In the genomic region with DNA sequence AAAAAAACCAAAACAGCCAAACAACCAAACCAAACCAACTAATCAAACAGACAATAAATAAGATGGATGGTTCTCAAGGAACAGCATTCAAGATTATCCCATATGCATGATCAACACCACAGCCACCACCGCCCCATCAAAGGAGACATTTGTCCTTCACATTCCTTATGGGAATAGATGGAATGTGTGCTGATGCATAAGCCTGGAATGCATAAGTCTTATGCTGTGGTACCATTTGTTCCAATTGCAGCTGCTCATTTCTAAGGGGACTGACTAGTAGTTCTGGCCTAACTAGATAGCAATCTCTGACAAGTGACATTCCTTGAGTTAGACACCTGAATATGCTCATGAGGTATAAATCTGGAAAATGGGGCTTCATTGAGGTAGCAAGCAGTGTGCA, we compare ENCODE assay signal across 24 mouse cellular contexts.
"Had no signal": no experiment of that assay in that cellular context is flagged by ENCODE, and none has a peak within 500 bp of the region (broad histone marks: within the 10 kb centered on the region; RNA-seq: fewer than 3 reads in every experiment).

No protein-coding gene starts in this region.

- H3K27me3 ChIP-seq: heart, embryonic 12.5 days; hindbrain, embryonic 12.5 days; intestine, embryonic 15.5 days; limb, embryonic 12.5 days; liver, embryonic 13.5 days; liver, embryonic 15.5 days had no signal

- H3K36me3 ChIP-seq: heart, embryonic 10.5 days; heart, embryonic 12.5 days; hindbrain, embryonic 10.5 days; hindbrain, embryonic 12.5 days; intestine, embryonic 15.5 days; limb, embryonic 10.5 days; limb, embryonic 12.5 days; liver, embryonic 13.5 days; liver, embryonic 15.5 days had no signal

- H3K4me3 ChIP-seq: gastrocnemius, adult 2 months; heart, embryonic 10.5 days; heart, embryonic 12.5 days; hindbrain, embryonic 10.5 days; hindbrain, embryonic 12.5 days; intestine, embryonic 15.5 days; layer of hippocampus, adult 2 months; left cerebral cortex, adult 2 months; limb, embryonic 10.5 days; limb, embryonic 12.5 days; liver, embryonic 13.5 days; liver, embryonic 15.5 days had no signal

- DNase-seq: gastrocnemius, adult 2 months; gastrocnemius, postnatal 10 days; gastrocnemius, postnatal 25 days; heart, adult 18-20 months; heart, postnatal 10 days; heart, postnatal 4 days; kidney, adult 18-20 months; kidney, adult 8-10 months; kidney, postnatal 10 days; kidney, postnatal 25 days; kidney, postnatal 4 days; layer of hippocampus, postnatal 36 days; liver; liver, embryonic 13.5 days had no signal
